Mouse (Mus musculus): ENCODE measurements around the gene Umodl1. TPM values are rescaled to one million over a fixed set of nuclear protein-coding genes. Genes with fewer than 3 reads are reported as not detected.

Gene Umodl1
- total and polyA plus RNA-seq, 3 experiments = 1.0 to 4.5 (median 1.6) TPM

DNA sequence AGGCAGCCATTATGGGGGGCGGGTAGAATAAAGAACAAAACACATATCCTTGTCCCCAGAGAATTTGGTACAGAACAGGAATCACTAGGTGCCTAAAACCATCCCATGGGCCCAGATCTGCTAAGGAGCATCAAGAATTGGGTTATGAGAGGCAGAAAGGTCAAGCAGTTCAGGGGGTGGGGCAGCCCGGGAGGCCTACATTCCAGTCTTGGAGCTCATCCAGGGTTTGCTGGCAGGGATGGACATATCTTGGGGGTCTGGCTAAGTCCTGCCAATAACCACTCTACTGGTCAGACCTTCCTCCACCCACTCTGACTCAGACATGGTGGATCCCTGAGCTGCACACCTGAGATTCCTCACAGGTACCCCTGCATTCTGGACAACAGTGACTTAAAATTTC lies 65.6 kb downstream of the Umodl1 start:
- Histone ChIP-seq H3K4me3 (replicated peaks in 1 of 3; ENCODE audit: low read depth in 2 of 3, low read length in 2 of 3, poor library complexity in 1 of 3) (no peak overlapping the region), H3K79me2 (replicated peaks; ENCODE audit: control insufficient read depth, extremely low read depth, insufficient read depth, poor library complexity, severe bottlenecking) (no peaks in the 10 kb centered on the region), H3K27ac (ENCODE audit: insufficient read depth, low read depth) (no peak overlapping the region), H3K9me3 (replicated peaks; ENCODE audit: low read length) (peaks cover 15% of the 10 kb centered on the region), H3K4me1 (ENCODE audit: control insufficient read depth in 1 of 2, insufficient read depth in 2 of 2) (peaks cover 0 to 5% of the 10 kb centered on the region in 2 experiments; a peak in 3 of 4 replicates), H3K36me3 (replicated peaks in 1 of 2; ENCODE audit: control insufficient read depth in 1 of 2, insufficient read depth in 1 of 2, low read length in 1 of 2) (no peaks in the 10 kb centered on the region), H3K4me2 (ENCODE audit: insufficient read depth, low read depth, poor library complexity, severe bottlenecking) (no peak overlapping the region), H3K27me3 (replicated peaks) (no peaks in the 10 kb centered on the region), H3K9ac (ENCODE audit: insufficient read depth, low read depth) (no peak overlapping the region)
- dilution Hi-C loops (cut with MboI; ENCODE audit: extremely low pct_ligation_motif_present, extremely low pct_unique_long_range_greater_than_20kb, low sequenced_read_pairs) = no loop called here
- in situ Hi-C loops (cut with MboI; ENCODE audit: low pct_ligation_motif_present, low pct_unique_long_range_greater_than_20kb, low sequenced_read_pairs) = loop anchor here (10.0 to 25.0 kb wide), 3 partner anchors 55 to 467 kb away; no protein-coding TSS in a partner anchor
- DNase-seq (ENCODE audit: extremely low read depth) = no peak
- TF ChIP-seq TBP (conservative IDR thresholded peaks at IDR 0.05; ENCODE audit: low read depth, low read length) = no peak
- TF ChIP-seq USF1 (IDR thresholded peaks at IDR 0.05; ENCODE audit: low read depth, low read length) = no peak
- no peak for TF ChIP-seq MEF2A (IDR thresholded peaks at IDR 0.05; ENCODE audit: borderline replicate concordance, low read depth, low read length)
- no peak for TF ChIP-seq CTCF (conservative IDR thresholded peaks at IDR 0.05 in 1 of 2, IDR thresholded peaks at IDR 0.05 in 1 of 2; ENCODE audit: low read depth in 2 of 2, low read length in 2 of 2)
- TF ChIP-seq RCOR1 (conservative IDR thresholded peaks at IDR 0.05; ENCODE audit: low read depth, low read length) = no peak
- TF ChIP-seq IRF4 (IDR thresholded peaks at IDR 0.05; ENCODE audit: low read depth, low read length) = no peak
- TF ChIP-seq MAFK (IDR thresholded peaks at IDR 0.05; ENCODE audit: insufficient replicate concordance, low read length) = no peak
- no peak for TF ChIP-seq RAD21 (IDR thresholded peaks at IDR 0.05; ENCODE audit: low read depth, low read length)
- TF ChIP-seq EP300 (IDR thresholded peaks at IDR 0.05; ENCODE audit: low read length) = no peak
- TF ChIP-seq SIN3A (IDR thresholded peaks at IDR 0.05; ENCODE audit: low read length) = no peak
- TF ChIP-seq PAX5 (IDR thresholded peaks at IDR 0.05; ENCODE audit: low read length) = no peak
- TF ChIP-seq MAX (IDR thresholded peaks at IDR 0.05; ENCODE audit: low read length) = no peak
- TF ChIP-seq JUND (conservative IDR thresholded peaks at IDR 0.05; ENCODE audit: low read depth, low read length) = no peak
- TF ChIP-seq MXI1 (IDR thresholded peaks at IDR 0.05; ENCODE audit: low read depth, low read length) = no peak
- no peak for TF ChIP-seq POLR2AphosphoS2 (IDR thresholded peaks at IDR 0.05; ENCODE audit: low read depth, low read length)

DNA sequence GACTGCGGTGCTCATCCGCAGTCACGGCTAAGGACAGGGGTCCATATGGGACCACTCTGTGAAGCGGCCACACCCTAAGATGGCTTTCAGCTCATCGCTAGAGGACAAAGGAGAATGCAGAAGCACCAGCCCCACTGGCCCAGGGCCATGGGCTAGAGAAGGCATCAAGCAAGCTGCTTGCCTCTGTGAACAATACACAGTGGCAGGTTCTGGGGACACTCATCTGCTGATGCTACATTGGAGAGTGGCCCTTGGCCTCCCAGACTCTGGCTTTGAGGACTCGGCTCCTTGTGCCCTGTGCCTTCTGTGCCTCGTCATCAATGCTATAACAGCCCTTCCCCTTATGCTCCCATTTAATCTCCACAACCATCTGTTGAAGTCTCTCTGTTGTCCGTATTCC lies 66.8 kb downstream of the Umodl1 start:
- H3K36me3 ChIP-seq (replicated peaks in 1 of 2; ENCODE audit: control insufficient read depth in 1 of 2, insufficient read depth in 1 of 2, low read length in 1 of 2) = no peaks in the 10 kb centered on the region
- H3K27me3 ChIP-seq (replicated peaks) = no peaks in the 10 kb centered on the region
- dilution Hi-C loops (cut with MboI; ENCODE audit: extremely low pct_ligation_motif_present, extremely low pct_unique_long_range_greater_than_20kb, low sequenced_read_pairs) = no loop called here
- H3K79me2 ChIP-seq (replicated peaks; ENCODE audit: control insufficient read depth, extremely low read depth, insufficient read depth, poor library complexity, severe bottlenecking) = no peaks in the 10 kb centered on the region
- DNase-seq (ENCODE audit: extremely low read depth) = no peak
- TF ChIP-seq POLR2A (IDR thresholded peaks at IDR 0.05; ENCODE audit: low read depth, low read length) (no peak), TCF12 (IDR thresholded peaks at IDR 0.05; ENCODE audit: low read depth, low read length) (no peak), SMC3 (IDR thresholded peaks at IDR 0.05; ENCODE audit: low read depth, low read length) (no peak), SIN3A (IDR thresholded peaks at IDR 0.05; ENCODE audit: low read length) (no peak), MAX (IDR thresholded peaks at IDR 0.05; ENCODE audit: low read length) (no peak), EP300 (IDR thresholded peaks at IDR 0.05; ENCODE audit: low read length) (no peak), RAD21 (IDR thresholded peaks at IDR 0.05; ENCODE audit: low read depth, low read length) (no peak), JUND (conservative IDR thresholded peaks at IDR 0.05; ENCODE audit: low read depth, low read length) (no peak), RCOR1 (conservative IDR thresholded peaks at IDR 0.05; ENCODE audit: low read depth, low read length) (no peak), MXI1 (IDR thresholded peaks at IDR 0.05; ENCODE audit: low read depth, low read length) (no peak), KAT2A (IDR thresholded peaks at IDR 0.05; ENCODE audit: insufficient replicate concordance, low read length) (no peak), ZMIZ1 (IDR thresholded peaks at IDR 0.05; ENCODE audit: low read depth, low read length) (no peak), ZNF384 (IDR thresholded peaks at IDR 0.05; ENCODE audit: low read depth, low read length) (no peak), TBP (conservative IDR thresholded peaks at IDR 0.05; ENCODE audit: low read depth, low read length) (no peak), NRF1 (IDR thresholded peaks at IDR 0.05; ENCODE audit: low read depth, low read length) (no peak), E2F4 (IDR thresholded peaks at IDR 0.05; ENCODE audit: insufficient replicate concordance, low read depth, low read length) (no peak), CTCF (conservative IDR thresholded peaks at IDR 0.05 in 1 of 2, IDR thresholded peaks at IDR 0.05 in 1 of 2; ENCODE audit: low read depth in 2 of 2, low read length in 2 of 2) (no peak)
- in situ Hi-C loops (cut with MboI; ENCODE audit: low pct_ligation_motif_present, low pct_unique_long_range_greater_than_20kb, low sequenced_read_pairs) = loop anchor here (10.0 to 25.0 kb wide), 3 partner anchors 54 to 466 kb away; no protein-coding TSS in a partner anchor
- H3K4me3 ChIP-seq (replicated peaks in 1 of 3; ENCODE audit: low read depth in 2 of 3, low read length in 2 of 3, poor library complexity in 1 of 3) = no peak overlapping the region
- H3K9me3 ChIP-seq (replicated peaks; ENCODE audit: low read length) = peaks cover 12% of the 10 kb centered on the region
- H3K4me2 ChIP-seq (ENCODE audit: insufficient read depth, low read depth, poor library complexity, severe bottlenecking) = no peak overlapping the region
- H3K27ac ChIP-seq (ENCODE audit: insufficient read depth, low read depth) = no peak overlapping the region
- no peak overlapping the region for H3K9ac ChIP-seq (ENCODE audit: insufficient read depth, low read depth)
- peaks cover 0 to 5% of the 10 kb centered on the region in 2 experiments; a peak in 3 of 4 replicates for H3K4me1 ChIP-seq (ENCODE audit: control insufficient read depth in 1 of 2, insufficient read depth in 2 of 2)

All from CH12.LX (cell line).